Mouse (Mus musculus): ENCODE results near the gene Zfand4.
A peak's percentile ranks its signal among the peaks of the same experiment; 100 is the strongest.
"Not testable (repeated sequence)": the region's sequence is repeated elsewhere in the genome, so short reads cannot be mapped to it uniquely, and the experiment has no call there.

The Zfand4 gene

DNA sequence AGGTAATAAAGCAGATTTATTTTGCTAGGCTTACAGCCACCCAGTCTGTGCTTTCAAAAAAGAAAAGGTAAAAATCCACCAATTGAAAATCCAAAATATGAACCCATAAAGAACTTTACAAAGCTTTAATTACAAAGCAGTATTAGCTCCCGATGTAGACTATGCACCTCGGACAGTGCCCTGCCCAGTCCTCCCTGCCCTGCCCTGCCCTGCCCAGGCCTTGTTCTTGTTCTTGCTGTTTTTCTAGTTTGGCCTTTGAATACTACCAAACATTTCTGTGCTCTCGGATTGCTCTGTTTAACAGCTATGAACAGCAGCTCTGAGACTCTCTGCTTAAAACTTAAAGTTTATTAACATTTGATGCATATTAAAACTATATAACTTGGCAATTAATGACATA lies 62.6 kb downstream of the Zfand4 start:
- DNase-seq: no peak

DNA sequence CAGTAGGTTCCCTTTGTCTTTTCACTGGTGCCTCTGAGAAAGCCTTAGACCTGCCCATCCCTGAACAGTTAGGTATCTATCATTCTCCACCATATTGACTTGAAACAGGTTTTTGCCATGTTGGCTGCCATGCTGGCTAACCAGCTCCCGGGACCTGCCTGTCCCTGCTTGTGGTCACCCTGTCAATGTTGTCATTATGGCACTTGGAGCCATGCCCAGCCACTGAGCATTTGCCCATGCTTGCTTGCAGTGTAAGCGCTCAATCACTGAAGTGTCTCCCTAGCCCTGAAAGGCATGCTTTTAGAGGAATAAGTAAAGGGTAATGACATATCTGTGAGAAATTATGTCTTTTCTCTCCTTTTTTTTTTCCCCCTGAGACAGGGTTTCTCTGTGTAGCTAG lies 67.4 kb downstream of the Zfand4 start:
- no peak for DNase-seq

DNA sequence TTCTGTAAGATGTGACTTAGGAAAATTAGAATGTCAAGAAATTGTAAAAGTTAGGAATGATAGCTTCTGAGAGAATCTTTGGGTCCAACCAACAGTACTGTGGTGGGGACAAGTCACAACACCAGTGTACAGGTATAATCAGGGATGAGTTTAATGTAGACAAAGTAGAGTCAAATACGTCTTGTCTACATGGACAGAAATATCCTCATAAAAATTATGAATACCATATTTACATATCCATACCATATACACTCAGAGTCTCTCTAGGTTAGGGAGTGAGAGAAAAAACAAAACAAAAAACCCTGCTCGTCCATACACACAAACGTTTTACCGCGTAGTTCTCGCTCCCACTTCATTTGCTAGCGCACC lies 73.4 kb downstream of the Zfand4 start:
- no peak for DNase-seq

DNA sequence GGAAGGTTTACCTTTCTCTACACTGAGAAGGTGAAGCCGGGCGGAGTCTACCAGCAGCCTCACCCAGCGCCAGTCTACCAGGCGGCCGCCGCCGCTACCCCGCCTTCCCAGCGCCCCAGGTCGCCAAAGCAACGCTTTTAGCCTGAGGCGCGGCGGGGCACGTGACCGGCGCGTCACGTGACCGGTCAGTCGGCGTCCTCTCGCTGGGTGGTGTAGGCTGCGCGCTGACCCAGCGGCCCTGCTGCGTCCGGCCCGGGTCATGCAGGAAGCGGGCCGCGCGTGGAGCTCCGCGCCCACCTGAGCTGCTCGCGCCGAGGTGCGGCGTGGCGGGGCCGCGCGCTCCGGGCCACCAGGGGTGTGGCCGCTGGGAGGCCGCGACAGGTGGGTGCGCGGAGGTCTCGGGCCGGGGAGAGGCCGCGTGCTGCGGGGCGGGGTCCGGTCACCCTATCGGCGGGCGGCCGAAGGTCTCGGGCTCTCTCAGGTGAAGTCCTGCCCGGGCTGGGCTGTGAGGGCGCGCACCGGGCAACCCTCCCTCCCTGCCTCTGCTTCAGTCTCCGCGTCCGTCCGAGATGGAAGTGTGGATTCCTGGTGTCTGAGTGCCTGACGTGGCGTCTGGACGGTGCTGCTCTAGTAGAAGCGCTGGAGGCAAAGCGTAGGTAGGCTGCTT lies 73.9 kb downstream of the Zfand4 start, which contains the start of gene March8:
Gene March8, plus strand, starts transcription at position 190 of the 667 bp plus-strand sequence.
- peak; percentile 32 to 59 for DNase-seq

DNA sequence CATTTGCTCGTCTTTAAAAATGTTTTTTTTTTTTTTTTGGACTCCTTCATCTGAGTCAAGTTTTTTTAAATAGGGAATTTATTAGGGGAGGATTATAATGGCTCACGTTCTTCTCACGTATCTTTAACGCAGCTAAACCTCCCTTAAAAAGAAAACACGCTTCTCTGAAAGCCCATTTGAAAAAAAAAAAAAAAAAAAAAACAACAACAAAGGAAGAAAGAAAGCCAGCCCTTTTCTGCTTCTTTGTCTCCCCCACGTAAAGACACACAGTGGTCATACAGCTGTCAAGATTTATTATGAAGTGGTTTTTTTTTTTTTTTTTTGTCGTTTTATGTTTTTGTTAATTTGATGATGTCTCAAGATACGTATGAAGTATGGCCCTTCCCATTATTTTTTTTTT lies 74.5 kb downstream of the Zfand4 start:
- no peak for DNase-seq

DNA sequence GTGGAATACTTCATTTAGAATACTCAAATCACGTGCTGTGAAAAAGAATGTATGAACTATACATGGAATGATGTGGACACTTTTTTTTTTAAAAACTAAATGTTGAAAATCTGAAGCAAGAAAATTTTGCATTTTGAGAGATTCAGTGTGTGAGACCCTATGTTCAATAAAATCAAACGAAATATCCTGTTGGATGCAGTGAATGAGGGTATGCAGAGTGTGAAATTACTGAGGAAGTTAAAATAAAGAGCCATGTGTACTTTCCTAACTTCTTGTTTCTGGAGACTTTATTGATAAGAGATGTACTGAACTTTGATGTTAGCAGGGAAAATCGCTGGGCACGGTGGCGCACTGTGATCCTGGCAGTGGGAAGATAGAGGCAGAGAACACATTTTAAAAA lies 75.1 kb downstream of the Zfand4 start:
- no peak for DNase-seq

DNA sequence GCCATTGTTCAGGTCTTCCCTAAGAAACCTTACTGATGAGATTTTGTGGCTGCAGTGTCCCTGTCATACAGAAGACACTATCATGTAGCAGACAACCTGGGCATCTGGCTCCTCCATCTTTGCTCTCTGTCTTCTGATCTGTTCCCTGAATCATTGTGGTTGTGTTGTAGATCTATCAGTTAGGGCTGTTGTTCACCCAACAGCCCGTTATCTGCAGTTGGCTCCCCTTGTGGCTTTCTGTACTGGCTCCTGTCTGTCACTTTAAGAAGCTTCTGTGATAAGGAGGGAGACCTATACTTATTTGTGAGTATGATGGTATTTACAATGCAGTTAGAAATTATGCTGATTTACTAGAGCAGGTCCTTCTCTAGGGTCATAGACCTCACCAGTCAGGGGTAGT lies 76.5 kb downstream of the Zfand4 start:
- no peak for DNase-seq

DNA sequence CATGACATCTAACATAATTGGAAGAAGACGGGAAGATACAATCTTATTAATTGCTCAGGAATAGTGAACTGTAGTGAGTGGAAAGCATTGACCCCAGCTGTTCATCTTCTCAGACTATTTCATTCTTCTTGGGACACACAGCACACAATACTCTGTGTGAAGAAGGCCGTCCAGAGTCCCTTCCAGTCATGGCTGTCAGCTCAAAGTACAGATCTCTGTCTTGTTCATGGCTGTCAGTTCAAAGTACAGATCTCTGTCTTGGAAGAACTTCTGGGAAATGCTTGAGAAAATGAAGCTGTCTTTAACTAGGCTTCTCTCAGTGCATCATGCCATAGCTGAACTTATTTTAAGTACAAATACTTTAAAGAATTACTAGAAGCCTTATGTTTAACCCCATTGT lies 83.9 kb downstream of the Zfand4 start:
- no peak for DNase-seq

DNA sequence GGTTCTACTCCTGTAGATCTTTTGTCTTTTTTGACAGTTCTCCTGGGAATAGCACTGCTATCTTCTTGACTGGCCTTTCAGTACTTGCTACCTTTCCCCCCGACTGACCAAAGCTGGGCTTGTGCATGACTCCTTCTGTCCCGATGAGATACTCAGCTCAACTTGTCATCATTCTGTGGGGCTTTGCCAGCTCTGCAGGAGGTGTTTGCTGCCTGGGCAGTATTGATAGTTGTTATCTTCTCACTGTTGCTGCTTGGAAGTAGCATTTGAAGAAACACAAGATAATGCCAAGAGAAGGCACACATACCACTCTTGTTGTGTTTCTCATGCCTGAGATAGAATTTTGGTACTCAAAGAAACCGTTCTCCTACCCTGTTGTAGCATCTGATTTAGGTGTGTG lies 86.0 kb downstream of the Zfand4 start:
- DNase-seq: no peak

DNA sequence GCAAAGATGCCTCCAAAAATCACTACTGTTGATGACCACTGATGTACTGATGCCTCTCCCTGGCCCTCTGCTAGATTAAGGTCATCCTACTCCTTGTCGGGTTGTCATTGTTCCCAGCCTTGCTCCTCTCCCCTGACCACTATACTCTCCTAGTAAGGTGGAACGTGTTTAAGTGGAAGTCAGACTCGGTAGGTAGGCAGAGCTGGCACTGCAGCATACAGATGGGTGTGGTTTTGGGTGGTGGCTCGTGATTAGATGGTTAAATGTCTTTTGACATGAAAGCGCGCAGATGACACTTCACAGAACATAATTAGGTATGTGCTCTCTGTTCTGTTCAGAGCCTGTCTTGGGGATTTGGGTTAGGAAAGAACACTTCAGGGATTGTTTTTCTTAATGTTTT lies 86.6 kb downstream of the Zfand4 start:
- DNase-seq: no peak

DNA sequence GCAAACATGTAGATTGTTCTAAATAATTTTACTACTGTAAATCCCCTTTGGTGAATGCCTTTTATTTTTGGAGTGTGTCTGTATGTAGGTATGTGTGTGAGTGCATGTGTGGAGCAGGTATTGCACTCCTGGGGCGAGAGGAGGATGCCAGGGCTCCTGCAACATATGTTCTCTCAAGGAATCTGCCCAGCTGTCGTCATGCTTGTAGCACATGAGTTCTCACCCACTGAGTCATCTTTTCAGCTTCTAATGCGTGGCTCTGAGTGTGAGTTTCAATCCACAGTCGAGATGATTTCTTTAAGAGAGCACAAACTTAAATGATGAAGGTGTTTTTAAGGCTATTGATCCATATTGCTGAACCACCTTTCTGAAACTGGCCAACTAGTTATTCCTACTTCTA lies 87.5 kb downstream of the Zfand4 start:
- DNase-seq: no peak

DNA sequence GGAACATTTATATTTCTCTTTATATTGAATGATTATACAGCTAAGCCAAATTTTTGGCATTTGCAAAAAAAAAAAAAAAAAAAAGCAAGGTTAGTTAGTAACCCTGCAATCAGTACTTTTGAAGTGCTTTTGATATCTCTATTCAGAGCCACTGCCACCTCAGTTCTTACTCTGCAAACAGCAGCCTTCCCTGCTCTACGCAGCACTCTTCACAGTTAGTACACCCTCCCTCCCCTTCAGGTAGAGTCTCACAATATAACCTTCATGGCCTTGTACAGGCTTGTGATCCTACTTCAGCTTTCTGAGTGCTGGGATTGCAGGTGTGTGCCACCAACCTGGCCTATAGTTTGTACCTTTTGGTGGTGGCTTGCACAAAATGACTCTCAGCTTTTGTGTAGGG lies 89.4 kb downstream of the Zfand4 start:
- DNase-seq: no peak

DNA sequence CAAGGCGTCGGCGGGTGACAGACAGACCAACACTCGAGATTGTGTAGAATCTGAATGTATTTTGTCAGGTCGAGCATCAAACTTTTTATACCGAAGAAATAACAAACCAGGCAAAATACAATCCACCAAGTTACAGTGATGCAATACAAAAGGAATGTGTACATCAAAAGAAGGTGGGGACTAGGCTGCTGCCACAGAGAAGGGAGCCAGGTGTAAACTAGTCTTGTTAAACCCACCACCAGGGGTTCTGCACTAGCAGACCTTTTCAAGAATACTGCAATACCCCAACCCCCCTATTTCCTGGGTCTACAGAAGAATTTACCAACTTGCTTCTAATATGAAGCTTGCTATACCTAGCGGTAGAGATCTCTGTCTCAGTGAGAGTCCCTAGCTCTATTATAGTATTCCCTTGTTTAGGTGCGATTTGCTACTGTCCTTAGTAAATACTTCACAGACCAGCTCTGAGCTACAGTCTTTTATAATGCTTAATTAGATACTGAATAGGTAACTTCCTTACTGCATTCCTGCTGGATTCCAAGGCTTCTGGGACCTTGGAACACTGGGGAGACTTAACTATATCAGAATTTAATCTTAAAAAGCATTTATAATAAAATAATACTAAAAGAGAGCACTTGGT lies 92.4 kb downstream of the Zfand4 start:
- DNase-seq: not testable (repeated sequence)

DNA sequence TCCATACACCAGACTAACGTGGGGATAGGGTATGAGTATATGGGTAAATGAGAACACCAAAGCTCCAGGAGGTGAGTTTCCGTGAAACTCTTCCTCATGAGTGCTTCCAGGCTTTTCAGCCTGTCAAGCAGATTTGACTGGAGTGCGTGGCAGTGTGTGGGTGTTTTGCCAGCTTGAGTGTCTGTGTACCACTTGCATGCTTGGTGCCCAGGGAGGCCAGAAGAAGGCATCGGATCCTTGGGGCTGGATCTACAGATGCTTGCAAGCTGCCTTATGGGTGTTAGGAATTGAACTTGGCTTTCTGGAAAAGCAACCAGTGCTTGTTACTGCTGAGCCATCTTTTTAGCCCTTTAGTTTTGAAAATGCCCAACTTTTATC lies 92.9 kb downstream of the Zfand4 start:
- no peak for DNase-seq

DNA sequence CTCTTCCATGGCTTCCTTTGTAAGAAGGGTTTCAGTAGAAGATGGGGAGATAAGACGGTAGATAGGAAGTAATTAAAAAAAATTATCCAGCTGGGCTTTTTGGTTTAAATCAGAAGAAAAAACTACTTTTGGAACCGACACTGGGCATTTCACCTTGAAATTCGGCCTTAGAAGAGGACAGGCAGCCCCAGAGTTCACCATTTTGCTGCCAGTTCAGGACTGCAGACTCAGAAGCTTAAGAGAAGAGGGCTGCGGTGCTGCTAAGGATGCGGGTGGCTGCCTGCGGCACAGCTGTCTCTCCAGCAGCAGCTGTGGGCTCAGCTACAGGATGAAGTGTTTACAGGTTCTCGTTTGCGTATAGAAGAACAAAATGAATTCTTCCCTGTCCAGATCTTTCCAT lies 94.0 kb downstream of the Zfand4 start:
- no peak for DNase-seq

DNA sequence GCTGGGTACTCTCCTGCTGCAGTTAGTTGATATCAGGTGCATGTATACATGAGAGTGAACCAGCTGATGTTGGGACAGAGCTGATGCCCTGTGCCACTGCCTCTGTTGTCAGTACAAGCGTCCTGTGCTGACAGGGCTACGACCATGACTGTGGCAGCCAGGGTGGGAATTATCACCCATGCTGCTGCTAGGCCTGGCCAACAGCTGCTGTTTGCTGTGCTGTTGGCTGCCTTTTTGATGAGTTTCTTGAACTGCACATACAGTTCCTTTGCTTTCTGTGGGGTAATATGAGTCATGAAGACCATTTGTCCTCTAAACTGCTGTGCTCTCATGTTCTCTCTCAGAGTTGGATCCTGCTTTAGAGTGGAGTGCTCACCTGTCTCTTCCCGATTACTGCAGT lies 95.2 kb downstream of the Zfand4 start:
- DNase-seq: no peak

DNA sequence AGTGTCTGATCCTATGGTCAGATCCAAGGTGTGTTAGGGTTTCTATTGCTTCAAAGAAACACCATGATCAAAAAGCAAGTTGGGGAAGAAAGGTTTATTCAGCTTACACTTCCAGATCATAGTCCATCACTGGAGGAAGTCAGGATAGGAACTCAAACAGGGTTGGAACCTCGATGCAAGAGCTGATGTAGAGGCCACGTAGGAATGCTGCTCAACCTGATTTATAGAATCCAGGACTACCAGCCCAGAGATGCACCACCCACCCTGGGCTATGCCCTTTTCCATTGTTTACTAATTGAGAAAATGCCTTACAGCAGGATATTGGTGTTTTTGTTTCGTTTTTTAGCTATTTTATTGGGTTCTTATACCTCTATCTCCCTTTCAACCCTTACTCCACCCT lies 97.4 kb downstream of the Zfand4 start:
- DNase-seq: no peak

DNA sequence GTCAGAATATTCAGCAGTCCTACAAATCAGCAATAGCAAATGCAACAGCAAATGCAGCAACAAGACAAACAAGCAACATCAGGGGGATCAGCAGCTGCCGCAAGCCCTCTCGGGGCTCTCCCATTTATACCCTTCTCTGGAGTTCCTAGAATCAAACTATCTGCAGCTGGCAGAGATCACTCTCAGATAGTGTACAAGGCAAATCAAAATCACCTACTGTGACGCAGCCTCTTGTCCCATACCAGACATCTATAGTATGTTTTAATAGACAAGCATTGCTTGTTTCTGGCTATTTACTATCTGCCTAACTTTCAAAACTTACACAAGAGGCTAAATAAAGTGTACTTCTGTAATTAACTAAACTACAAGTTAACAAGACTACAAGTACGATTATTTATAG lies 98.0 kb downstream of the Zfand4 start:
- DNase-seq: no peak

DNA sequence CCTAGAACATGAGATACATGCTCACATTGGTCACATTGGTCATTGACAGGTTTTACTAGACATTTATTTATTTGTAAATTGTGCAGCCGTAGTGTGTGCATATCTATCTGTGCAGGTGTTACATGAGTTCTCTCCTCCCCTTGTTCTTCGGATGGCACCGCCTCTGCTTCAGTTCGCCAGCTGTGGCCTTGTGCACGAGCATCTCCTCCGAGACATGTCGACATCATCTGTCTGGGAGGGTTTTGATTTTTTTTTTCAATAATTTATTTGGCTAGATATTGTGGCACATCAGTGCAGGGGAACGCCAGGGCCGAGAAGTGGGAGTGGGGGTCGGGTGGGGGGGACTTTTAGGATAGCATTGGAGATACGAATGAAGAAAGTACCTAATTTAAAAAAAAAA lies 103.9 kb downstream of the Zfand4 start:
- no peak for DNase-seq

DNA sequence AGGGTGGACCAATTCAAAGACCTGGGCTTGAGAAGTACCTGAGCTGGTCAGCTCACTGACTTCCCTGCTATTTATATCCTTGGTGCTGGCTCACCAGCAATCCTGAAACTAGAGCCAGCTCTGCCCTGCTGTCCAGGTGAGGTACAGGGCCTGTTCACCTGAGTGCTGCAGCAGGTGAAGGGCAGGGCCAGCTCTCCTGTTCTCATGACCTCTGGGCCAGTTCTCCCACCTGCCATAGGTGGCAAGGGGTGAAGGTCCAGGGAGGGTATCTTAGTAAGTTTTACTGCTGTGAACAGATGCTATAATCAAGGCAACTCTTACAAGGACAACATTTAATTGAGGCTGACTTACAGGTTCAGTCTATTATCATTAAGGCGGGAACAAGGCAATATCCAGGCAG lies 105.8 kb downstream of the Zfand4 start:
- DNase-seq: no peak

DNA sequence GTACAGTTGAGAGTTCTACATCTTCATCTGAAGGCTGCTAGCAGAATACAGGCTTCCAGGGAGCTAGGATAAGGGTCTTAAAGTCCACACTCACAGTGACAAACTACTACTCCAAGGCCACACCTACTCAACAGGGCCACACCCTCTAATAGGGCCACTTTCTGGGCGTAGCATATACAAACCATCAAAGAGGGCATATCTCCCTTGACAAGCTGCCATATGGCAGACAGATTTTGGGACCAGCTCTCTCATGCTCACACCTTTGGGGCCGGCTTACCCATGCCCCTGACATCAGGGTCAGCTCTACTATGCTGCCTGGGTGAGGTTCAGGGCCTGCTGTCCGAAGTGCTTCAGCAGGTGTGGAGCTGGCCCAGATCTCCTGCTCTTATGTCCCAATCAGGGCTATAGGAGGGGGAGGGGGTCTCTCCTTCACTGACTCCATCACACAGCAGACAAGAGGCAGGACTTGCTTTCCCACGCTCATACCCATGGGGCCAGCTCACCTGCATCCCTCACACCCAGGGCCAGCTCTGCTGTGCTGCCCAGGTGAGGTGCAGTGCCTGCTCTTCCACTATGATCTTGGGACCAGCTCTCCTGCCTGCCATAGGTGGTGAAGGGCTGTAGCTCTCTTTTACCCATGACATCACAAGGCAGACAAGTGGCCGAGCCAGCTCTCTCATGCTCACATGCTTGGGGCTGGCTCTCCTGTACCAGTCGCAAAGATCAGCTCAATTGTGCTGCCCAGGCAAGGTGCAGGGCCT lies 106.4 kb downstream of the Zfand4 start:
- DNase-seq: no peak

DNA sequence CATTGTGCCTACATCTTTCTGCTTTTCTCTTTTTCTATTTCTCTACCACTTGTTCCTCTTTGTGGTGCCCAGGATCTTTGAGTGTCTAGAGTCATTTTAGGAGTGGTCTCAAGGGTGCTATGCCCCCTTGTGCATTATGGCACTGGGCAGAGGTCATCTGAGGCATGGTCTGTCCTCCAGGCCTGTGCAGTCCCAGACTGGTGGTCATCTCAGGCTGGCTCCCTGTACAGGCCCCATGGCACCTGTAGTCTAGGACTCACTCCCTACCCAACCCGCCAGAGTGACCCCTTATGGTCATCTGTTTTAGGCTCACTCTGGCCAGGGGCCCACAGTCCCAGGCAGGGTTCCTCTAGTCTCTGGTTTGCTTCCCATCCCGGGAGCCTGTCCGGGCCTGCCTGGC lies 107.5 kb downstream of the Zfand4 start:
- DNase-seq: no peak

DNA sequence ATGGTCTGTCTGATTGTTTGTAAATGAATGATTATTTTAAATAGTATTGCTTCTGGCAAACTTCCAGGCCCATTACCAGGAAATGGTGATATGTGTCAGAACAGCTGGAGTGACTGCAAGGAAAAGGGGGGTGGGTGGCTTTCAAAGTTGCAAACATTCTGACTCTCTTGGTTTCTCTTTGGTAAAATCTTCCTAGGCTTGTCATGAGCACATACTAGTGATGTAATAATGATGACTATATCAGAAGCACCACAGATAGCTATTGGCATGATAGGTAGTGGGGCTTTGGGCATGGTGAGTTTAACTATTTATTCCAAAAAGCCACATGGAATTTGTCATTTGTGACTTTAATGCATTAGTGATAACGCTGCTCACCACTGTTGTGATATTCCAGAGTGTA lies 110.1 kb downstream of the Zfand4 start:
- no peak for DNase-seq

DNA sequence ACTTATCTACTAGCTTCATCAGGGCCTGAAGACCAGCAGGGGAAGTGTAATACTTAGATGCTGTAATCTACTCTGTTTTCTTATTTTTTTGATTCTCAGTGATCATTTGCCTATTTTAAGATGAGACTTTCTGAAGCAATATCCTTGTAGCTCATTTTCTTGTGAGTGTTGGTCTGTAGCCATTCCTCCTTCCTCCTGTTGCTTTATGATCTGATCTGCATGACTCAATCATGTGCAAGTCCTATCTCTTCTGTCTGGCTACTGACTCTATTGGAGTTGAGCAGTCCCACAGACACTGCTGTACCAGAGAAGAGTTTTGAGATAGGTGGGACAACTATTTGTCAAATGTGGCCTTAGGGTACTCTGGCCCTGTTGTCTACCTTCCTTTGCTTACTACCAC lies 110.6 kb downstream of the Zfand4 start:
- no peak for DNase-seq

Data from thymus, postnatal 36 days (tissue).